Mouse (Mus musculus) heart, postnatal 4 days (tissue): Measurements from ENCODE around the gene Gm10428. TPM values are rescaled to one million over a fixed set of nuclear protein-coding genes. Genes with fewer than 3 reads are reported as not detected.

Experiments
- DNase-seq: peaks from one replicate; pipeline ENCODE4 v3.0.0; 2021
- total RNA-seq, 2 experiments: library from RNA; stranded (reverse); gene quantifications; 2 replicates each; pipeline ENCODE4 v1.2.3; 2021

The Gm10428 gene
- total RNA-seq, 2 experiments from 2014 or later = not detected

DNA sequence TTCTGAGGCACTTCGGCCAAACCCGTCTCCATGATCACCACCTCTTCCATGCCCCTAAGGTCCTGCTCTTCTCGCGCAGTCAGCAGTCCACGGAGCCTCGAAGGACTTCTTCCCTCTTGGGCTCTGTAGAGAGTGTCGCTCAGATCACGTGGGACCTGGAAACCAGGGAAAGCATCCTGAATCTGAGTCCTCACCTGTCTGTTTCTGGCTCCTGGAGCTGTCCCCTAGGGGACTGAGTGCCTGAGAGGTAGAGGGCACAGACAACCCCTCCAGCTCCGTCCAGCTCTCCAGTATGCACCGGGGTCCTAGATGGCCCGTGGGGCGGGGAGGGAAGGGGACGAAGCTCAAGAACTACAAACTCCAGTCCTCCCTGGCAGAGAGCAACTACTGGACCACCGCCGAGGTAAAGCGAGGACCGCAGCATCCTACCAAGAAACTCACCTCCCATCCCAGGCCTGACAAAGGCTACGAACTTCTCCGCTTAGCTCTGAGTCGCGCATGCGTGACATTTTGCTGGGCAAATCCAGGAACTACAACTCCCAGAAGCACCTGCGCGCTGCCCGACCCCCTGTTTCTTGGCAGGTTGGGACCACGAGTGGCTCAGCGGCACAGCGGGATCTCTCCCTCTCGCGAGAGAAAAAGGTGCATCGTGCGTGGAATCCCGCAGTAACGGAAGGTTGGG lies 36.2 kb downstream of the Gm10428 start, which contains the start of gene Zfp286:
Gene Zfp286, minus strand, starts transcription at position 528 of the 682 bp plus-strand sequence.
- peak; percentile 87 for DNase-seq

DNA sequence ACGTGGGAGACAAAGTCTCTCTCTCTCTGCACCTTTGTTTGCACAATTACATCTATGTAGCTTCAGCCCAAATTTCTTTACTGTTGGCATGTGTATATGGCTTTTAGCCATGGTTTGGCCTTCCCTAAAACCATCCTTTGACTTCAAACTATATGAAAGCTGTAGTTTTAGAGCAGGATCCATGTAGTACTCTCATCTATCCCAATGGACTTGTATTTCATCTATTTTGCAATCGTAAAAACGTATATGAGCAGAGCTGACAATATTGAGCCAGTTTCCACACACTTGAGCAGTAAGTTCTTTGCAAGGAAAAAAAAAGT lies 36.7 kb downstream of the Gm10428 start:
- DNase-seq = no peak

Other genes starting within 250 kb of the Gm10428 start
- 10 to 100 TPM; 23.8 to 25.7 TPM for gene Cenpv, start 213.8 kb upstream of the Gm10428 start, total RNA-seq
- 100 to 1,000 TPM; 828 to 847 TPM for gene Ubb, start 201.9 kb upstream of the Gm10428 start, total RNA-seq
- 1 to 10 TPM; 3.0 to 3.2 TPM for gene Trpv2, start 178.6 kb upstream of the Gm10428 start, total RNA-seq
- gene Lrrc75a, start 104.6 kb upstream of the Gm10428 start, total RNA-seq = 10 to 100 TPM; 15.7 to 16.5 TPM
- 10 to 100 TPM; 18.5 to 20.9 TPM for gene Mmgt2, start 104.4 kb upstream of the Gm10428 start, total RNA-seq
- gene Zfp287, start 21.2 kb upstream of the Gm10428 start, total RNA-seq = 1 to 10 TPM; 3.5 to 4.4 TPM
- 1 to 10 TPM; 1.9 to 2.1 TPM for gene Zfp286, start 36.4 kb downstream of the Gm10428 start, total RNA-seq
- 10 to 100 TPM in 1 of 2 experiments, 1 to 10 TPM in 1; 7.6 to 10.0 TPM for gene Trim16, start 67.1 kb downstream of the Gm10428 start, total RNA-seq
- under 1 TPM in 1 of 2 experiments, not detected in 1; 0.23 TPM for gene Fbxw10, start 94.0 kb downstream of the Gm10428 start, total RNA-seq
- gene Tvp23b, start 126.4 kb downstream of the Gm10428 start, total RNA-seq = 10 to 100 TPM; 18.2 to 22.0 TPM
- under 1 TPM in 1 of 2 experiments, not detected in 1; 0.38 TPM for gene Cdrt4, start 198.1 kb downstream of the Gm10428 start, total RNA-seq